Mouse (Mus musculus): ENCODE measurements around the gene Cdc34b.

Cdc34b gene

GRCm38 (mm10) chr11:94732773-94733172, 8.8 kb upstream of the Cdc34b start:
- DNase-seq (ENCODE audit: low spot score in 2 of 2): no peak

GRCm38 (mm10) chr11:94735746-94736145, 5.8 kb upstream of the Cdc34b start:
- no peak for DNase-seq (ENCODE audit: low spot score in 2 of 2)

- no peak for DNase-seq (ENCODE audit: low spot score in 2 of 2)
Observed at GRCm38 (mm10) chr11:94752946-94753713, 11.5 kb downstream of the Cdc34b start.

DNA sequence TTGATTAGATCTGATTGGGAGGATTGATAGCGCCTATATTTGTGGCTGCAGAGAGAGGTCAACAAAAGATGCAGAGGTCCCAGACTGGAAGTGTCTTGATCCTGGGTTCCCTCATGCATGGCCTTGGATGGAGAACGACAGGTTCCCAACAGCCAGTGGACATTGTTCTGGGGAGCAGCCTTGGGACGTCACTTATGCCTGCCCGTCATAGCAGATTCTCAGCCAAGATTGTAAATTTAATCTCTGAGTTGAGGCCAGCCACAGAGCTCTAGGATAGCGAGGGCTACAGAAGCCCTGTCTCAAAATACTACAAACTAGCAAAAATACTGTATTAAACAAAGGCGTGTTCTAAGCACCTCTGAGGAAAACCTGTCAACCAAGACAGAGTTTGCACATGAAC, 18.3 kb downstream of the Cdc34b start:
- no peak for DNase-seq (ENCODE audit: low spot score in 2 of 2)

DNA sequence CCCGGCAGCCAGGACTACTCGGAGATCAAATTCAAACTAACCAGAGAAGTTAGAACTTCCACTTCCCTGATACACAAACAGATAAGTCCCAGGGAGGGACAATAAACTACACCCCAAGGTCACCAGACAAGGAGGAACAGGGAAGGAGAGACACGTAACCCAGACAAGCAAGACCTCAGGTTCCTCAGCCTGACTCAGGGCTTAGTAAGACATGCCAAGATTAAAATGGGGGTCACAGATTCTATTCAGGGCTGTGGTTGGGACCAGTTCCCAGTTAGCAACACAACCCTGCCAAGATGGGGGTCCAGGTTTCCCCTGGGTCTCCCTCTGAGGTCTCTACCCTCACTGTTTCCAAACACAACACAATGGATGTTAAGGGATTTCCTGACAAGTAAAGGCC, 18.8 kb downstream of the Cdc34b start:
- no peak for DNase-seq (ENCODE audit: low spot score in 2 of 2)

DNA sequence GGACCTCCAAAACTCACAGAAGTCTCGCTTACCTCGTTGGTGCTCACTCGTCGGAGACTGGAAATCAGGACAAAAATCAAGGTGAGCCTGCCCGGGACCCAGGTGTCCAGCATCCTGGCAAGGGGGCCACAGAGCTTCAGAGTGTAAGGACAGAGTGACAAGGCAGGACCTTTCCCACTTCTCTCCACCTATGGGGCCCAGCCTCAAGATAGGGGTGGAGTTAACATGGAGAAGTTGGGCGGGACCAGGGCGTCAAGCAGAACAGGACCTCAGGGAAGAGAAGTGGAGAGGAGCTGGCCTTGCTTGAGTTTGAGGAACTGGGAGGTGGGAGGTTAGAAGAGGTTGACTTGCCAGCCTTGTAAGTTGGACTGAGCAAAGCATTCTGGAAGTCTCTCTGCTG, 19.2 kb downstream of the Cdc34b start:
- no peak for DNase-seq (ENCODE audit: low spot score in 2 of 2)

DNA sequence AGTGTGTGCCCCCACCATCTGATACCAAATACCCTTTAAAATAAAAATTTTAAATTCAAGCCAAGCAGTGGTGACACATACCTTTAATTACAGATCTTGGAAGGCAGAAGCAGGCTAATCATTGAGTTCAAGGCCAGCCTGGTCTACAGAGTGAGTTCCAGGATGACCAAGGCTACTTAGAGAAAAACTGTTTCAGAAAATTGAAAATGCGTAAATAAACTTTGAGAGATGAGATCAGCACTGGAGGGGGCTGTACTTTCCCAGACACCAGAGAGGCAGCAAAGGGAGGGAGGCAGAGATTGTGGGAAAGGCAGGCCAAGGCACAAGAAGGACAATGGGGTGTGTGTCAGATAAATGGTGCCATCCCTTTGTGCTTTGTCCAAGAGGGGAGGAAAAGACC, 20.7 kb downstream of the Cdc34b start:
- DNase-seq (ENCODE audit: low spot score in 2 of 2): no peak

DNA sequence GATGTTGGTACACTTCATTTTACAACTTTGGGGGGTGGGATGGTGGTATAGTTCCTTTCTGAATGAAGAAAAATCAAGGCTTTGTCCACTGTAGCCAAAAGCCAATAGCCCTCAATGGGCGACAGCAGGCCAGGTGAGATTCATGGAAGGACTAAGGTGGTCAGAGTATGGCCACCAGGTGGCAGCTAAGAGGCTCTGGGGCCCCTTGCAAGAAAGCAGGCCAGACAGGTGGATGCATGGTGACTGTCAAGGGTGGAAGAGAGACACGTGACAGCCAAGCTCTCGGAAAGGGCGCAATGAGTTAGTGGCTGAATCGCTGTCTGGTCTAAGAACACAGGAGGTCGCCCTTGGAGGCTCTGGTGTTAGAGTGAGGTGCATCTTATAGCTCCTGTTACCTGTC, 21.2 kb downstream of the Cdc34b start:
- no peak for DNase-seq (ENCODE audit: low spot score in 2 of 2)

DNA sequence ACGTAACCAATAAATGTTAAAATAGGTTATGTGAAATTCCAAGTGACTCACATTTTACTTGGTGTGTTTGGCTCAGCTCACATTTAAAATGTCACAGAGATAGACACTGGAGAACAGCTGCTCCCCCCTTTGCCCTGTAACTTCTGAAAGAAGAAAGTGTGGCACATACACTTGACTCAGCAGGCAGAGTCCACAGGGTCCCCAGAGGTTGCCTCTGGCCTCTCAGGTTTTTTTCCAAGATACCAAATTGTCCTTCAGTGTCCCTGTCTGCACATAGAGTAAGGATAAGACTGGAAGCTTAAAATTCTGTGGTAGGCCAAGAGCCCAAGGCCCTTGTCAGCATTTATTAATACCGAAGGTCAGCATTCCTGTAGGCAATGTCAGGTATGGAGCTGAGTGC, 25.7 kb downstream of the Cdc34b start:
- DNase-seq (ENCODE audit: low spot score in 2 of 2): no peak

- DNase-seq (ENCODE audit: low spot score in 2 of 2): no peak
Observed at GRCm38 (mm10) chr11:94772363-94773055, 30.9 kb downstream of the Cdc34b start.

DNA sequence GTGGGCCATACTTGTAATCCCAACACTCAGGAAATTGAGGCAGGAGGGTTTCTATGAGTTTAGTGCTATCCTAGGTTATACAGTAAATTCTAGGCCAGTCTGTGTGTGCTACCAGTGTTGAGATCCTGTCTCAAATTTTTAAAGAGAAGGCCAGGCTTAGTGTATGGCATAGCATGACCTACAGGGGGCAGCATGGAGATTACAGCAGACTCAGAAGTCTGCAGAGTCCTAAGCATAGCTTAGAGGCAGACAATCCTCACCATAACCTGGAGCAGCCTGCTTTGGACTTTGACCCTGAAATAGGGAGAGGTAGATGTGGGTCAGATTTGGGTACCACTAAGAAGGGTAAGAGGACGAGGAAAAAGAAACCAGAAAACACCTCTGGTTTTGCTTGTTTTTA, 32.3 kb downstream of the Cdc34b start:
- DNase-seq (ENCODE audit: low spot score in 2 of 2): no peak

GRCm38 (mm10) chr11:94774887-94775497, 33.4 kb downstream of the Cdc34b start:
- DNase-seq (ENCODE audit: low spot score in 2 of 2): no peak

GRCm38 (mm10) chr11:94782603-94783002, 41.0 kb downstream of the Cdc34b start, which contains the start of gene Tmem92:
Tmem92 (minus strand) TSS chr11:94782703.
- no peak for DNase-seq (ENCODE audit: low spot score in 2 of 2)

- peak; percentile 36 to 82 for DNase-seq (ENCODE audit: low spot score in 2 of 2)
Observed at GRCm38 (mm10) chr11:94785247-94785646, 43.7 kb downstream of the Cdc34b start.

- no peak for DNase-seq (ENCODE audit: low spot score in 2 of 2)
Observed at GRCm38 (mm10) chr11:94791700-94792099, 50.1 kb downstream of the Cdc34b start.

All from spleen, postnatal 4 days (tissue).